Mouse (Mus musculus) heart, embryonic 16.5 days (tissue): ENCODE data around the gene Slc23a2. TPM values are rescaled to one million over a fixed set of nuclear protein-coding genes. Genes with fewer than 3 reads are reported as not detected.

ENCODE experiments used
- ATAC-seq: fragments of 200-750 bp; cut with Nextera tagmentation; replicated peaks from 2 replicates; pipeline ENCODE4 v1.8.0; 2017; ENCODE audit warnings: moderate number of reproducible peaks; ENCODE audit not compliant: insufficient read depth, low FRiP score; ENCODE audit errors: extremely low read depth
- H3K27ac ChIP-seq: fragments of 300-500 bp; sonication (generic); 2 replicates; pipeline ENCODE4 v1.5.1; 2014; ENCODE audit warnings: mild to moderate bottlenecking, low read length, control low read depth, moderate library complexity
- H3K27me3 ChIP-seq: fragments of 300-500 bp; sonication (generic); 2 replicates; pipeline ENCODE4 v1.6.1; 2014; ENCODE audit warnings: low read length, mixed read lengths; ENCODE audit not compliant: control insufficient read depth, insufficient read depth
- H3K36me3 ChIP-seq: fragments of 300-500 bp; sonication (generic); 2 replicates; pipeline ENCODE4 v1.6.1; 2014; ENCODE audit not compliant: control insufficient read depth, insufficient read depth
- H3K4me1 ChIP-seq: fragments of 300-500 bp; sonication (generic); 2 replicates; pipeline ENCODE4 v1.6.1; 2014; ENCODE audit warnings: low read length, mixed read lengths; ENCODE audit not compliant: control insufficient read depth, insufficient read depth
- H3K4me2 ChIP-seq: fragments of 300-500 bp; sonication (generic); 2 replicates; pipeline ENCODE4 v1.6.1; 2014; ENCODE audit warnings: low read depth, mild to moderate bottlenecking, control low read depth, low read length
- H3K4me3 ChIP-seq: fragments of 300-500 bp; sonication (generic); 2 replicates; pipeline ENCODE4 v1.5.1; 2014; ENCODE audit warnings: mild to moderate bottlenecking, control low read depth, low read length
- H3K9ac ChIP-seq: fragments of 300-500 bp; sonication (generic); 2 replicates; pipeline ENCODE4 v1.6.1; 2014; ENCODE audit warnings: low read length, control low read depth
- H3K9me3 ChIP-seq: fragments of 300-500 bp; sonication (generic); replicated peaks from 2 replicates; pipeline ENCODE4 v1.6.1; 2016; ENCODE audit warnings: low read length; ENCODE audit not compliant: control insufficient read depth
- WGBS: fragments of 180-500 bp; shearing (Covaris S2); extraction: QIAGEN DNeasy Blood & Tissue Kit; methylation state at CpG from one replicate; pipeline ENCODE4 v1.1.7; 2014; 5-methylcytosine and 5-hydroxymethylcytosine counted together
- polyA plus RNA-seq: library from polyadenylated mRNA; unstranded; fragments of >200 nt; fragmentation: Nextera tagmentation; extraction: Ambion mirVana; gene quantifications from 2 replicates; pipeline ENCODE4 v1.2.1, GENCODE M21; 2015

Gene Slc23a2
- polyA plus RNA-seq, 1 experiment from 2014 or later = 9.5 TPM

- Histone ChIP-seq H3K9ac (peak overlapping the region; percentile 80), H3K27me3 (0 out of 2 replicates have a peak, but pooled peaks cover 5% of the 10 kb centered on the region), H3K36me3 (no peaks in the 10 kb centered on the region), H3K4me1 (peaks cover 15% of the 10 kb centered on the region), H3K4me3 (peak overlapping the region; percentile 74), H3K9me3 (no peaks in the 10 kb centered on the region), H3K4me2 (peak overlapping the region; percentile 98), H3K27ac (peak overlapping the region; percentile 79)
- WGBS = under 1% methylated on average over 36 of the region's 36 CpGs
- peak; percentile 33 for ATAC-seq
Observed at GRCm38 (mm10) chr2:132028894-132029605, 115.9 kb downstream of the Slc23a2 start.

GRCm38 (mm10) chr2:132028107-132028506, 116.8 kb downstream of the Slc23a2 start:
- Histone ChIP-seq H3K9ac (no peak overlapping the region; the same call in 1 of the 2 replicates), H3K27ac (no peak overlapping the region), H3K9me3 (no peaks in the 10 kb centered on the region), H3K4me1 (peaks cover 15% of the 10 kb centered on the region), H3K36me3 (no peaks in the 10 kb centered on the region), H3K27me3 (0 out of 2 replicates have a peak, but pooled peaks cover 5% of the 10 kb centered on the region), H3K4me2 (peak overlapping the region; percentile 98), H3K4me3 (peak overlapping the region; percentile 74)
- 45% methylated on average over 5 of the region's 5 CpGs for WGBS
- ATAC-seq = no peak

GRCm38 (mm10) chr2:132027366-132027765, 117.5 kb downstream of the Slc23a2 start:
- Histone ChIP-seq H3K9me3 (no peaks in the 10 kb centered on the region), H3K4me1 (peaks cover 15% of the 10 kb centered on the region), H3K4me2 (peak overlapping the region; percentile 98), H3K27ac (no peak overlapping the region), H3K27me3 (0 out of 2 replicates have a peak, but pooled peaks cover 5% of the 10 kb centered on the region), H3K9ac (no peak overlapping the region), H3K4me3 (no peak overlapping the region), H3K36me3 (no peaks in the 10 kb centered on the region)
- ATAC-seq = no peak
- 48% methylated on average over 5 of the region's 5 CpGs for WGBS

GRCm38 (mm10) chr2:132024028-132024427, 120.9 kb downstream of the Slc23a2 start:
- 82% methylated on average over 4 of the region's 4 CpGs for WGBS
- no peak overlapping the region for H3K9ac ChIP-seq
- H3K4me3 ChIP-seq = no peak overlapping the region
- H3K27me3 ChIP-seq = 0 out of 2 replicates have a peak, but pooled peaks cover 5% of the 10 kb centered on the region
- no peaks in the 10 kb centered on the region for H3K36me3 ChIP-seq
- H3K27ac ChIP-seq = no peak overlapping the region
- H3K4me1 ChIP-seq = peaks cover 17% of the 10 kb centered on the region
- no peak overlapping the region for H3K4me2 ChIP-seq
- no peak for ATAC-seq
- H3K9me3 ChIP-seq = no peaks in the 10 kb centered on the region

- Histone ChIP-seq H3K4me2 (no peak overlapping the region), H3K27ac (peak overlapping the region; percentile 52), H3K9me3 (no peaks in the 10 kb centered on the region), H3K9ac (no peak overlapping the region), H3K27me3 (no peaks in the 10 kb centered on the region), H3K4me3 (no peak overlapping the region), H3K36me3 (no peaks in the 10 kb centered on the region), H3K4me1 (peaks cover 16% of the 10 kb centered on the region)
- ATAC-seq = no peak
- WGBS = 65% methylated on average over 8 of the region's 8 CpGs
Observed at GRCm38 (mm10) chr2:132022621-132023020, 122.3 kb downstream of the Slc23a2 start.

- H3K4me1 ChIP-seq = peaks cover 12% of the 10 kb centered on the region
- WGBS = 58% methylated on average over 4 of the region's 4 CpGs
- H3K9ac ChIP-seq = no peak overlapping the region
- H3K27ac ChIP-seq = peak overlapping the region; percentile 72
- no peak for ATAC-seq
- no peak overlapping the region for H3K4me3 ChIP-seq
- H3K27me3 ChIP-seq = no peaks in the 10 kb centered on the region
- no peak overlapping the region for H3K4me2 ChIP-seq
- H3K9me3 ChIP-seq = no peaks in the 10 kb centered on the region
- H3K36me3 ChIP-seq = no peaks in the 10 kb centered on the region
Observed at GRCm38 (mm10) chr2:132021616-132022015, 123.3 kb downstream of the Slc23a2 start.

- peaks cover 12% of the 10 kb centered on the region for H3K4me1 ChIP-seq
- no peaks in the 10 kb centered on the region for H3K36me3 ChIP-seq
- WGBS = 40% methylated on average over 5 of the region's 5 CpGs
- peak overlapping the region; percentile 72 for H3K27ac ChIP-seq
- H3K27me3 ChIP-seq = no peaks in the 10 kb centered on the region
- peak overlapping the region; percentile 41 for H3K4me2 ChIP-seq
- peak overlapping the region; percentile 6; the same call in 1 of the 2 replicates for H3K9ac ChIP-seq
- no peaks in the 10 kb centered on the region for H3K9me3 ChIP-seq
- ATAC-seq = peak; percentile 45; the same call in 1 of the 2 replicates
- H3K4me3 ChIP-seq = peak overlapping the region; percentile 21; the same call in 1 of the 2 replicates
Observed at GRCm38 (mm10) chr2:132020991-132021541, 123.8 kb downstream of the Slc23a2 start.

- H3K27ac ChIP-seq = peak overlapping the region; percentile 72
- H3K36me3 ChIP-seq = no peaks in the 10 kb centered on the region
- H3K9ac ChIP-seq = peak overlapping the region; percentile 6; the same call in 1 of the 2 replicates
- 74% methylated on average over 7 of the region's 7 CpGs for WGBS
- ATAC-seq = no peak
- H3K4me3 ChIP-seq = peak overlapping the region; percentile 21; the same call in 1 of the 2 replicates
- peak overlapping the region; percentile 41 for H3K4me2 ChIP-seq
- peaks cover 12% of the 10 kb centered on the region for H3K4me1 ChIP-seq
- H3K27me3 ChIP-seq = no peaks in the 10 kb centered on the region
- no peaks in the 10 kb centered on the region for H3K9me3 ChIP-seq
Observed at GRCm38 (mm10) chr2:132020420-132020819, 124.5 kb downstream of the Slc23a2 start.

- H3K4me1 ChIP-seq = peaks cover 10% of the 10 kb centered on the region
- H3K4me3 ChIP-seq = no peak overlapping the region
- WGBS = 73% methylated on average over 3 of the region's 3 CpGs
- no peak for ATAC-seq
- H3K9me3 ChIP-seq = no peaks in the 10 kb centered on the region
- no peak overlapping the region for H3K9ac ChIP-seq
- H3K27me3 ChIP-seq = no peaks in the 10 kb centered on the region
- H3K4me2 ChIP-seq = peak overlapping the region; percentile 17; the same call in 1 of the 2 replicates
- peak overlapping the region; percentile 72; the same call in 1 of the 2 replicates for H3K27ac ChIP-seq
- no peaks in the 10 kb centered on the region for H3K36me3 ChIP-seq
Observed at GRCm38 (mm10) chr2:132019372-132019811, 125.5 kb downstream of the Slc23a2 start.
